Comparison of ENCODE assay signal across 8 mouse cellular contexts in the genomic region with DNA sequence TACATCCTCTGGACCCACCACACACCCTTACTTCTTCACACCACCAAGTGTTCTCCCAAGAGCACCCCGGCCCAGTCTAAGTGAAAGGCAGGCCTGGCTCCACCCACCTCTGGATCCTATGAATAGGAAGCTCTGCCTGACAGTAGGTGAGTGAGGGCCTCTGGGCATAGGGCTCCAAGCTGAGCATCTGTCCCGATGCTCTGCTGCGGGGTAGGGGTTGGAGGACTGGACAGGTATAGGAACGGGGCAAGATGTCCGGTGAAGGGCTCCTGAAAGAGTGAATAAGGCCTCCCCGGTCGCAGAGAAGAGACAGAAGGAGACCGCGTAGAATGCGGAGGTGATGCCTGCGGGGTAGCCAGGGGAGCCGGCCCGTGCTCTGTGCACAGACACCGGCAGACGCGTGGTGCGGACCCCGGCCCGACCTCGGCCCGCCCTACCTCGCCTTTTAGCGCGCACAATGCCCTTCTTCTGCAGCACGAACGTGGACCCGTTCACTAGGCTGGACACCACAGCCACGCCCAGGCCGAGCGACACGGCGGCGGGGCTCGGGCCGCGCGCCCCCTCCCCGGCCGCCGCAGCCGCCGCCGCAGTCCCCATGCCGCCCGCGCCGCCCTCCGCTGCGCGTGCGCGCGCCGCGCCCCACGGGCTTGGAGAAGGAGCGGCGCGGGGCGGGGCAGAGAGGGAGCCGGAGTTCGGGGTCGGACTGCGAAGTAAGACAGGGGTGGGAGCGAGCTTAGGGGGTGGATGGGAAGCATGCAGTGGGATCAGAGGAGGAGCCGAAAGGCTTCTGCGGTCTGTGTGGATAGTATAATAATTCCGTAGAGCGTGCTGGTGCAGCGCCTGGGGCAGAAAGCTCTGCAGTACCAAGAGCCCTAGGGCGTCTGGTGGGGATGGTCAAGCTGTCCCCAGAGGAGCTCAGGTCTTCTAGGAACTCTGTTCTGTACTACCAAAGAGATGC. TPM values are rescaled to one million over a fixed set of nuclear protein-coding genes. Genes with fewer than 3 reads are reported as not detected.
DNase-seq lines count a peak whose midpoint lies in the region; ATAC-seq and TF ChIP-seq lines count a peak whose summit lies in the region.

No protein-coding gene starts in this region.

- H3K27me3 ChIP-seq in Patski, result no peaks in the 10 kb centered on the region
- no peaks in the 10 kb centered on the region for H3K27me3 ChIP-seq in hindbrain, embryonic 10.5 days (ENCODE audit: insufficient read depth, poor library complexity, severe bottlenecking)
- no peaks in the 10 kb centered on the region for H3K27me3 ChIP-seq in lung, postnatal 0 days (replicated peaks; ENCODE audit: insufficient read depth, low read length)

- ATAC-seq in Patski, result peak; percentile 89
- peak; percentile 83 for ATAC-seq in lung, postnatal 0 days

- H3K4me1 ChIP-seq in hindbrain, embryonic 10.5 days (replicated peaks), result peaks cover 13% of the 10 kb centered on the region
- no peaks in the 10 kb centered on the region for H3K4me1 ChIP-seq in lung, postnatal 0 days (ENCODE audit: insufficient read depth, low read depth, low read length)

- POLR2A ChIA-PET in Patski (lab: Charles Lee), result no interaction called here

- under 1% methylated on average over 71 of the region's 71 CpGs for WGBS in hindbrain, embryonic 10.5 days
- under 1% methylated on average over 37 of the region's 71 CpGs for WGBS in lung, postnatal 0 days

- peak overlapping the region; percentile 91 for H3K27ac ChIP-seq in hindbrain, embryonic 10.5 days
- peak overlapping the region; percentile 78 for H3K27ac ChIP-seq in lung, postnatal 0 days (ENCODE audit: low read length)

- no peaks in the 10 kb centered on the region for H3K9me3 ChIP-seq in hindbrain, embryonic 10.5 days
- H3K9me3 ChIP-seq in lung, postnatal 0 days (ENCODE audit: low read length), result no peaks in the 10 kb centered on the region

- peak overlapping the region; percentile 56 for H3K9ac ChIP-seq in lung, postnatal 0 days (replicated peaks; ENCODE audit: low read depth)

- no peak for DNase-seq in Patski (ENCODE audit: low read depth, low spot score)
- DNase-seq in cerebellum, adult 9-11 months, result peak; percentile 73
- peak; percentile 30 to 75 for DNase-seq in frontal cortex, adult 2 months (ENCODE audit: extremely low spot score in 1 of 2, low spot score in 1 of 2)
- peak; percentile 76 for DNase-seq in hindbrain, embryonic 10.5 days (ENCODE audit: low spot score)
- DNase-seq in layer of hippocampus, postnatal 10 days (ENCODE audit: low spot score in 2 of 2), result peak; percentile 63 to 77
- DNase-seq in lung, postnatal 0 days (ENCODE audit: low spot score), result peak; percentile 78
- peak; percentile 76 for DNase-seq in ovary, postnatal 36 days (ENCODE audit: low spot score)
- peak; percentile 57 for DNase-seq in thymus, postnatal 14 days

- H3K36me3 ChIP-seq in hindbrain, embryonic 10.5 days, result no peaks in the 10 kb centered on the region
- no peaks in the 10 kb centered on the region for H3K36me3 ChIP-seq in lung, postnatal 0 days (ENCODE audit: insufficient read depth, low read length)

- no peak for TF ChIP-seq CTCF in Patski (IDR thresholded peaks at IDR 0.05)
- TF ChIP-seq CTCF in lung, postnatal 0 days (IDR thresholded peaks at IDR 0.05), result no peak

- H3K4me3 ChIP-seq in hindbrain, embryonic 10.5 days, result peak overlapping the region; percentile 73
- peak overlapping the region; percentile 74 for H3K4me3 ChIP-seq in lung, postnatal 0 days (ENCODE audit: low read depth, low read length)

- H3K4me2 ChIP-seq in lung, postnatal 0 days (replicated peaks; ENCODE audit: low read depth, low read length), result peak overlapping the region; percentile 93

- CTCF ChIA-PET in Patski (lab: Charles Lee), result interaction anchor here (0.9 to 1.7 kb wide), 4 partner anchors 8 to 51 kb away, joined by 3 to 4 read pairs (median 4); no protein-coding TSS in a partner anchor

- in situ Hi-C loops in Patski (cut with MboI; ENCODE audit: low pct_unique_long_range_greater_than_20kb), result no loop called here

- TF ChIP-seq EP300 in lung, postnatal 0 days (IDR thresholded peaks at IDR 0.05), result no peak

RNA-seq across cellular contexts. Expression of gene Nipa1, which starts 0.5 kb away (rescaled TPM):
- 14.9 TPM for polyA plus RNA-seq in Patski (2021)
- polyA plus RNA-seq in frontal cortex, adult 2 months (2012; rRNA removed), result 23.8 and 31.2 TPM in 2 replicates
- 7.2 and 9.2 TPM in 2 replicates for polyA plus RNA-seq in hindbrain, embryonic 10.5 days (2016; fragmentation: Nextera tagmentation; extraction: Ambion mirVana)
- total RNA-seq in layer of hippocampus, postnatal 10 days (2021), result 10 to 100 TPM; 70.0 to 75.4 TPM
- polyA plus RNA-seq in lung, postnatal 0 days (2015; fragmentation: Nextera tagmentation; extraction: Ambion mirVana), result 9.6 and 10.0 TPM in 2 replicates

RNA-seq across cellular contexts. Expression of gene Herc2, which starts 30.7 kb away (rescaled TPM):
- 35.7 TPM for polyA plus RNA-seq in Patski (2021)
- 44.6 and 46.0 TPM in 2 replicates for polyA plus RNA-seq in frontal cortex, adult 2 months (2012; rRNA removed)
- 20.6 and 23.8 TPM in 2 replicates for polyA plus RNA-seq in hindbrain, embryonic 10.5 days (2016; fragmentation: Nextera tagmentation; extraction: Ambion mirVana)
- total RNA-seq in layer of hippocampus, postnatal 10 days (2021), result 100 to 1,000 TPM; 130 to 142 TPM
- polyA plus RNA-seq in lung, postnatal 0 days (2015; fragmentation: Nextera tagmentation; extraction: Ambion mirVana), result 21.6 and 22.6 TPM in 2 replicates

RNA-seq across cellular contexts. Expression of gene Nipa2, which starts 57.0 kb away (rescaled TPM):
- 57.4 TPM for polyA plus RNA-seq in Patski (2021)
- 24.8 and 25.8 TPM in 2 replicates for polyA plus RNA-seq in frontal cortex, adult 2 months (2012; rRNA removed)
- polyA plus RNA-seq in hindbrain, embryonic 10.5 days (2016; fragmentation: Nextera tagmentation; extraction: Ambion mirVana), result 34.7 and 39.3 TPM in 2 replicates
- 10 to 100 TPM; 56.1 to 62.7 TPM for total RNA-seq in layer of hippocampus, postnatal 10 days (2021)
- 36.0 and 40.2 TPM in 2 replicates for polyA plus RNA-seq in lung, postnatal 0 days (2015; fragmentation: Nextera tagmentation; extraction: Ambion mirVana)
